Mouse (Mus musculus): Measurements from ENCODE around the gene Themis3. TPM values are rescaled to one million over a fixed set of nuclear protein-coding genes. Genes with fewer than 3 reads are reported as not detected.

The Themis3 gene
- total RNA-seq, 2 experiments from 2014 or later, result not detected

Other genes with a start within 250 kb of the Themis3 start
- gene Mtcl1, start 144.9 kb downstream of the Themis3 start, total RNA-seq (2014; fragmentation: Nextera tagmentation), result not detected in 2 replicates
- gene Mtcl1, start 144.9 kb downstream of the Themis3 start, total RNA-seq (2017), result not detected in 2 replicates
- gene Rab12, start 74.9 kb downstream of the Themis3 start, total RNA-seq (2014; fragmentation: Nextera tagmentation), result 17.8 and 19.6 TPM in 2 replicates
- 19.5 and 27.4 TPM in 2 replicates for gene Rab12, start 74.9 kb downstream of the Themis3 start, total RNA-seq (2017)

Measured in granulocyte monocyte progenitor cell, adult 5-6 weeks (primary cell).